Mouse (Mus musculus) embryo, embryonic 11 days (tissue): ENCODE data around the gene Gm47955.
"Not testable (repeated sequence)": the region's sequence is repeated elsewhere in the genome, so short reads cannot be mapped to it uniquely, and the experiment has no call there.

Experiments used
- DNase-seq: peaks from one replicate; pipeline ENCODE4 v3.0.0-alpha.2; 2015

Gm47955 gene

GRCm38 (mm10) chr1:82959870-82960385, at the start of gene Gm47955:
Gene Gm47955, plus strand, starts transcription at chr1:82960286.
- no peak for DNase-seq

- no peak for DNase-seq
Observed at GRCm38 (mm10) chr1:82913025-82913424, 47.1 kb upstream of the Gm47955 start, which contains the start of gene A030005L19Rik. Gene A030005L19Rik, plus strand, starts transcription at chr1:82913325.

GRCm38 (mm10) chr1:82913434-82913833, 46.7 kb upstream of the Gm47955 start:
- not testable (repeated sequence) for DNase-seq

GRCm38 (mm10) chr1:82924650-82925049, 35.4 kb upstream of the Gm47955 start, which contains the start of gene A030014E15Rik:
Gene A030014E15Rik, plus strand, starts transcription at chr1:82924917.
- no peak for DNase-seq

- not testable (repeated sequence) for DNase-seq
Observed at GRCm38 (mm10) chr1:82930558-82930957, 29.5 kb upstream of the Gm47955 start.

GRCm38 (mm10) chr1:82931326-82931725, 28.8 kb upstream of the Gm47955 start, which contains the start of gene Gm6217:
Gene Gm6217, minus strand, starts transcription at chr1:82931399.
- DNase-seq, result not testable (repeated sequence)

- DNase-seq, result no peak
Observed at GRCm38 (mm10) chr1:82938666-82939065, 21.4 kb upstream of the Gm47955 start.

- DNase-seq, result not testable (repeated sequence)
Observed at GRCm38 (mm10) chr1:82942505-82942904, 17.6 kb upstream of the Gm47955 start.

- not testable (repeated sequence) for DNase-seq
Observed at GRCm38 (mm10) chr1:82943295-82943694, 16.8 kb upstream of the Gm47955 start, which contains the start of gene A030003K21Rik. Gene A030003K21Rik, minus strand, starts transcription at chr1:82943388.

- DNase-seq, result not testable (repeated sequence)
Observed at GRCm38 (mm10) chr1:82946029-82946428, 14.1 kb upstream of the Gm47955 start.

- no peak for DNase-seq
Observed at GRCm38 (mm10) chr1:82948601-82949000, 11.5 kb upstream of the Gm47955 start.

GRCm38 (mm10) chr1:82955913-82956312, 4.2 kb upstream of the Gm47955 start, which contains the start of gene Gm7544:
Gene Gm7544, minus strand, starts transcription at chr1:82956013.
- DNase-seq, result not testable (repeated sequence)

GRCm38 (mm10) chr1:82966413-82966812, 6.3 kb downstream of the Gm47955 start:
- DNase-seq, result peak; percentile 15

- DNase-seq, result peak; percentile 36
Observed at GRCm38 (mm10) chr1:82972046-82972445, 12.0 kb downstream of the Gm47955 start.

GRCm38 (mm10) chr1:82973244-82973643, 13.2 kb downstream of the Gm47955 start:
- no peak for DNase-seq

GRCm38 (mm10) chr1:82973901-82974300, 13.8 kb downstream of the Gm47955 start:
- DNase-seq, result no peak

- peak; percentile 18 for DNase-seq
Observed at GRCm38 (mm10) chr1:82974342-82974741, 14.3 kb downstream of the Gm47955 start.

- DNase-seq, result no peak
Observed at GRCm38 (mm10) chr1:82975750-82976149, 15.7 kb downstream of the Gm47955 start.

GRCm38 (mm10) chr1:82977840-82978239, 17.8 kb downstream of the Gm47955 start:
- DNase-seq, result no peak

GRCm38 (mm10) chr1:82986738-82987137, 26.7 kb downstream of the Gm47955 start:
- DNase-seq, result no peak

- peak; percentile 70 for DNase-seq
Observed at GRCm38 (mm10) chr1:82987530-82988198, 27.6 kb downstream of the Gm47955 start.

- no peak for DNase-seq
Observed at GRCm38 (mm10) chr1:82991062-82991461, 31.0 kb downstream of the Gm47955 start.

GRCm38 (mm10) chr1:82991596-82991995, 31.5 kb downstream of the Gm47955 start:
- DNase-seq, result no peak

GRCm38 (mm10) chr1:82992093-82992492, 32.0 kb downstream of the Gm47955 start:
- no peak for DNase-seq
